Mouse (Mus musculus) adrenal gland, adult 8-10 months (tissue): Measurements from ENCODE around the gene Tlr4. TPM values are rescaled to one million over a fixed set of nuclear protein-coding genes. Genes with fewer than 3 reads are reported as not detected.

Experiments
- DNase-seq: peaks from one replicate; pipeline ENCODE4 v3.0.0; 2022
- total RNA-seq, 4 experiments: library from RNA; stranded (reverse); gene quantifications; 2 replicates each; pipeline ENCODE4 v1.2.4; 2022

The Tlr4 gene
- total RNA-seq, 4 experiments from 2014 or later, result 6.1 to 12.0 (median 10.9) TPM

DNA sequence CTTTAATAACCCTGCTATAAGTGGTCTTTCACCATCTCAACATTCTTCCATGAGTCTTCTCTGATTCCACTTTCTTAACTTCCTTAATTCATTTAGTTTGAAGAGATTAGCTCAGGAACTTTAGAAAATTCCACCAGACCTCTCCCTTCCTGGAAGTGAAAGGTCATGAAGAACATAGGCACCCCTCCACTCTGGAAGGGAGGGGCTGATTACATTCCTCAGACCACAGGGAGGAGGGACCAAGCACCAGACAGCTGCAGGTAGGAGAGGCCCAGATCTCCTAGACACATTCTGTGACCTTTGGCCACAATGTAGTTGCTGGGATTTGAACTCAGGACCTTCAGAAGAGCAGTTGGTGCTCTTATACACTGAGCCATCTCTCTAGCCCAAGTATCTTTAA is 72.7 kb downstream of the Tlr4 start:
- DNase-seq, result no peak

DNA sequence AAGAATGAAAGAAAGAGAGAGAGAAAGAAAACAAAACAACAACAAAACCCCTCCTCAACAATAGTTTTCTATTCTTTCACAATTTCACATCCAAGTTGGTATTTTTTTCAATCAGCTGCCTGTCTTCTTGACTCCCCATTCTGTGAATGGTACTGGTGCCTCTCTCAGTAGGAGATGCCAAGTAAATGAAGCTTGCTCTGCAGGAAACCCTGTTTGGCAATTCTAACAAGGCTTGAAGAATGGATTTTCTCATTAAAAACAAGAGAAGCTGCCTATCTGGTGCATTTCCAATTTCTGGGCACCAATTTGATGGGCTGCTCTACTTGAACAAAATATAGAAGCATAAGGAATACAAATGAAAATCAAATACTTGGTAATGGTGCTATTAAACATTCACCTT is 74.1 kb downstream of the Tlr4 start:
- DNase-seq, result no peak

DNA sequence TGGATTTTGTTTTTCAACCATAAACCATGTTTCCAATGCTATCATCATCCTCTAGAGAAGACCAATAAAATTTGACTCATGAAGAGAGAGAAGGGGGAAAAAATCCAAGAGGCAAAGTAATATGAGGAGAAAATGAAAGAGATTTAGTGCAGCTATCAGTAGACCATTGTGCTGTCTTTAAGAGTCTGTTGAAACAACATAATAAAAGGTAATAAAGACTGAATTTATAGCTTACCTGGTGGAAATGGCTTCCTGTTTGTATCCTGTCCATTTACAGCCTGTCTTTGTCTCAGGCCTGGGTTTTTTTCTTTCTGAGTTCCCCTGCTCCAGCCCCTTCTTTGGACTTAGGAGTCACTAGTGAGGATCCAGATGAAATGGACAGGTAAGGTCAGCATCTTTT is 81.0 kb downstream of the Tlr4 start:
- no peak for DNase-seq

DNA sequence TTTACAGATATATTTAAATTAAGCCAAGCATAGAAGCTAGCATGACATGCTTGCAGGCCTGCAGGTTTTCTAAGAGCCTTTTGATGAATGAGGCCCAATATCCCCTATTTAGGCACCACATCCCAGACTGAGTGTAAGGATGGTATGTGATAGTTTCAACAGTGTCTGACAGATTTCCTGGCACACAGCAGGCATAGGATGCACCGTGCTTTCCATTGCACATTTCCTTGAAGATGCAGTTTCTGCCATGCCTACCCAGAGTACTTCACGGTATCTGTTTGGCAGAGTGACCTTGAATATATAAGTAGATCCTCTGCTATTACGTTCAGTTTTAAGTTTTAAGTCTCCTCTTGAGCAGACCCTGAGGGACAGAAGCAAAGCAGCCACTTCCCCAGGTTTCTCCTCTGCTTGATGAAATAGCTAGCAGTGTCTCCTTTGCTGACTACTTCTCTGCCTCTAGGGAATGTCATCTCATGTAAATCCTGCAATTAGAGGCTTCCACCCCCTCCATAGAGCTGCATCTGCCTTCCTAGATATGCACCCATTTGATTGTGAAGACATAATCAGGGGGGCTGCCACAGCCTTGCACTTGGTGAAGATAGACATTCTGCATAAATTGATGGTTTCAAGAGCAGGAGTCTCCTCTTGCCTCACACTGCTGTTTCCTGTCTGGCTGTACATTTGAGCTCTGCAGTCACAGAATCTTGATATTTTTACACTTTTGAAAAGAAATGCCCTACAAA is 92.4 kb downstream of the Tlr4 start:
- no peak for DNase-seq

DNA sequence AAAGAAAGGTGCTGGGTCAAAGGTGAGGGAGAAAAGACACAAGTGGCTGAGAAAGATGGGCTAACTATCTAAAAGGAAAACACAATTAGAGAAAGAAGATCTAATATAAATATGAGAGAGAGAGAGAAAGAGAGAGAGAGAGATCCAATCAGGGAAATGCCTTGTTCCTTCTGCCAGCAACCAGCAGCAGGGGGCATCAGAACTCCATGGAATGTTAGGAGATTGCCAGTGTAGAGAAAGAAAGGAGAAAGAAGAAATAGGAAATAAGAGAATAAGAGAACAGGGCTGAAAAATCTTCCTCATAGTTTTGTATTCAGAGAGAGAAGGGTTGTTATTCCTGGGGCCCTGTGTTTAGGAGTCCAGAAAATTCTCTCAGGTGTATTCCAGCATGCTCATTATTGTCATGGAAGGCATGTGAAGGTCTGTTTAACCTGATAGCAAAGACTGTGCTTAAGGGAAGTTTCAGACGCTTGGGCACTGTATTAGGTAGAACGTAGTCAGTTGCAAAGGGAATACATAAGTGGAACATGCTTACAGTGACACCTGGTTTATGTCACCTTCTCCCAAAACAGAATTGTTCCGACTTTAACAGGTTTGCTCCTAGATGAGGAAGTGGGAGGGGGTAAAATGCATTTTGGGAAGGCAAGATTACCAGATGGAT is 96.4 kb downstream of the Tlr4 start:
- peak; percentile 7 for DNase-seq

DNA sequence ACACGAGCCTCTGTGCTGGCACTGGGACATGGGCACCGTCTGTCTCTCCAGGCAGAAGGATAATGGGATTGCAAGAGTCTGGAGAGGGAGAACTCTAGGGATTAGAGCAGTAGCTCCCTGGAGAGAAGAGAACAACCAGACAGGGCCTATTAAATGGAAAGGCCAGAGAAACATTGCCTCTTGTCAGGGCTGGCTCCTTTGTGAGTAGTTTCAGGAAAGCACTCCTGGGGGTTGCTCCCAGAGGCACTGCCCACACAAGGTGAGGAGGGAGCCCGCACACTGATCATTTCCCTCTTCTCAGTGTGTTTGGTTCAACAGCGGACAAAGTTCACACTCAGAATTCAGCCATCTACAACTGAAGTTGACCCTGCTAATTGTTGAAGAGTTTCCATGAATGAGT is 98.7 kb downstream of the Tlr4 start:
- no peak for DNase-seq

DNA sequence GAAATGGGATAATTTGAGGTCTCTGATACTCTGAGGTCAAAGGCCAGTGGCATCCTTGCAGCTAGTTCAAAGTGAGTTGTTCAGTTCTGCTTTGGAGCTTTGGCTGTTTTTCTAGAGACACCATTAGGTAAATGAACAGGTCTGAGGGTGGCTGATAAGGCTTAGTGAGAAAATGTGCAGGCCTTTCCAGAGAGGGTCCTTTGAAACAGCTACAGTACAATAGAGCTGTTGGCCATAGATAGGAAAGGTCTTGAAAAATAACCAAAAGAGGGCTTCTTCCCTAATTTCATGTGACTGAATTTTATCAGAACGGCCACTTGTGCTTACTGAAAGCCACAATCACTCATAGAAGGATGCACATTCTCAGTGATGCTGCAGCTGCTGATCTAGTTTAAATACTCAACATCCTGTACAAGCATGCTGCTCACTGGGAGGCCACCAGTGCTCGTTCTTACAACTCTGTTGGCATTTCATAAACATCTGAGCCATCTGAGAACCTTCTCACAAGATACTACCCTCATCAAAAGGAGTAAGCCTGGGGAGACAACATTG is 100.2 kb downstream of the Tlr4 start:
- DNase-seq, result no peak

DNA sequence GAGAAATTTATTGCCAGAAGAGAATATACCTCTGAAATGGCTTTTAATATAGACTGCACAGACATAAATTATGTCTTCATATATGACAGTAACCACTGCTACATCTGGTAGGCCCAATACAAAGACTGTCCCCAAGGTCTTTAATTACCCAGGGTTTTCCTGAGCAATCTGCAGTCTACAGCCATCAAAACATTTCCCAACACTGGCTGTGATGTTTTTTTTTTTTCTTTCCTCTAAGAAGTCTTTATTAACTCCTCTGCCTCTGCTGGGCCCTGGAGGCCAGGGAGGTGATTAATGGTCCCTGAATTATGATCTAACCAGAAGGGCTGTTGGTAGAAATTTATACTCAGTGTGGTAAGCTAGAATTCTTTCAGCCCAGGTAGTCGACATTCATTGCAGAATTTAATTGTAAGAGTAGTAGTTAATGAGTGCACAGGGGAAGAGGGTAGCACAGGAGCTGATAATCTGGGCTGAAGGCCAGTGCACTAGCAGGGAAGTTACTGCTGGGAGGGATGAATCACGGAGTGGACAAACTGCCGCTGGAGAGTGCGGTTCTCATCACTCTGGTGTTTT is 111.2 kb downstream of the Tlr4 start:
- DNase-seq, result no peak

DNA sequence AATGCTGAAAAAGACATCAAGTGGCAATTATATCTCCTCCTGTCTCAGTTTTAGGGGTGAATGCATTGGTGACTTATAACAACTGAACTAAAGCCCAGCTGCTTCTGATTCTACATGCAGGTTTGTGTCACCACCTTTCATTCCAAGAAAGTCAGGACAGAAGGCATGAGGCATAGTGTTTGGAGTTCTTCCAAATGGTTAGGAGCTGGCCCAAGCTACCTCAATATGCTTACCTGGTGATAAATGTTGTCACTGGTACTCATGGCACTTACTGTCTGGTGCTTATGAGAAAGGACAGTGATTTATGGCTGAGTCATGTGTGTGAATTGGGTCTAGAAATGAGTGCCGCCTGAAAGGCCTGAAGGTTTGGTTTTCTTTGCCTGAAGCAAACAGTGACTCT is 114.5 kb downstream of the Tlr4 start:
- no peak for DNase-seq

DNA sequence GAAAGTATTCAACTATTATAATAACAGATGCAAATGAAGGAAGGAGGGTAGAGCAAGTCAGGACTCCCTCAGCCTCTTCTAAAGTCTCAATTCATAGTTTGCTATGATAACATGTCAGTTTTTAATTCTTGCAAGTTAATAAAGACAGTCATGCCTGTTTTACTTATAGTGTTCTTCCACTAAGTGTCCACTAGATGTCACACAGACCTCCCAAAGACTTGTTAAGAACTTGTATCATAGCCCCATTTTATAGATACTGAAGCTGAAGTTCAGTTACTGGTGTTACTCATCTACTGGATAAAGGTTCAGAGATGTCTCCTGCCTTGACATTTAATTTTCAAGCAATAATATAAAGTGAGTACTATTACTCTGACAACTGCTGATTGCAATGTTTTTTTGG is 116.3 kb downstream of the Tlr4 start:
- no peak for DNase-seq

DNA sequence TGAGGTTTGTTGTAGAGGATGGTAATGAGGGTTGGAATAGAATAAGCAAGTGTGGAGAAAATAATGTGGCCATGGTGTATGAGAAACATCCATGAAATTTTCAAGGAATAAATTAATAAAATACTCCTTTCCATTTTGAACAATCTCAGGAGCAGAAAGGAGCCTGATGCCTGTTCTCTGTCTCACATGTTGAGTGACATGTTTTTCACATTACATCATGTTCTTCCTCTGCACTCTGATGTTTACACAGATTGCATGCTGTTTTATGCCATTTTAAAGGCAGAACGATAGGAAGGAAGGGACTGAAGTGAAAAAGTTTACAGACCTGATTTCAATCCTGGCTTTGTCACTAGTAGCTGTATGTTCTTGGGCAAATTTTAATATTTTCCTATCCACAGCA is 120.3 kb downstream of the Tlr4 start:
- DNase-seq, result no peak

DNA sequence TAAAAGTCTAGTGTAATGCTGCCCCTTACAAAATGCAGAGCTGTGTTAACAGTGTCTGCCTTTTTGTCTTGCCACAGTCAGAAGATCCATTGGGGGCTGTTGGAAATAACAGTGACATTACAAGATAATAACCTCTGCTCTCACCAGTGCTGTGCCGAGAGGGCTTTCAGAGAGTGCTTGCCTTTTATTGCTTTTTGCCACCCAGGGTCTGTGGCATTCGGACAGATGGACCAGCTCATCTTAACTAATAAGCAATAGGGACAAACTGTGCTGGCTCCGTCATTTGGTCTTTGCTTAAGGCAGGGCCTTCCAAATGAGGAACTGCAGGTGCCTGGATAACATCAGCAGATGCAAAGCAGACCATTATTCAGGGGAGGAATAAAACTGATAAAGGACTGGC is 147.5 kb downstream of the Tlr4 start:
- DNase-seq, result peak; percentile 15
